7 mouse cellular contexts compared by ENCODE assay signal in genomic region chr11:87357317-87358300, GRCm38 (mm10). TPM values are rescaled to one million over a fixed set of nuclear protein-coding genes. Genes with fewer than 3 reads are reported as not detected.
A peak's percentile ranks its signal among the peaks of the same experiment; 100 is the strongest.
DNase-seq lines count a peak whose midpoint lies in the region; ATAC-seq and TF ChIP-seq lines count a peak whose summit lies in the region.

No protein-coding gene starts in this region.

- H3K27ac ChIP-seq in bone marrow macrophage, adult 2 months (ENCODE audit: insufficient read depth, low read depth, low read length): no peak overlapping the region
- H3K27ac ChIP-seq in forebrain, postnatal 0 days (ENCODE audit: low read depth, low read length): peak overlapping the region; percentile 90
- no peak overlapping the region for H3K27ac ChIP-seq in kidney, postnatal 0 days
- H3K27ac ChIP-seq in stomach, embryonic 15.5 days: no peak overlapping the region

- 4% methylated on average over 31 of the region's 31 CpGs for WGBS in forebrain, postnatal 0 days
- WGBS in kidney, postnatal 0 days: 4% methylated on average over 31 of the region's 31 CpGs
- 8% methylated on average over 31 of the region's 31 CpGs for WGBS in stomach, embryonic 15.5 days

- TF ChIP-seq CTCF in bone marrow macrophage, adult 2 months (IDR thresholded peaks at IDR 0.05; ENCODE audit: low read depth, low read length): no peak
- TF ChIP-seq CTCF in forebrain, postnatal 0 days (IDR thresholded peaks at IDR 0.05; ENCODE audit: low read depth): no peak
- TF ChIP-seq CTCF in kidney, postnatal 0 days (IDR thresholded peaks at IDR 0.05; ENCODE audit: low read depth): no peak

- TF ChIP-seq POLR2A in bone marrow macrophage, adult 2 months (IDR thresholded peaks at IDR 0.05; ENCODE audit: borderline replicate concordance, low read depth, low read length): no peak

- peak; percentile 13 to 20 for DNase-seq in thymus, adult 18-20 months
- no peak for DNase-seq in thymus, postnatal 0 days (ENCODE audit: low spot score)
- DNase-seq in forebrain, postnatal 0 days: peak; percentile 65
- peak; percentile 54 for DNase-seq in kidney, postnatal 0 days (ENCODE audit: low spot score)

- ATAC-seq in forebrain, postnatal 0 days: peak; percentile 9; the same call in 1 of the 2 replicates
- no peak for ATAC-seq in kidney, postnatal 0 days (replicated peaks; ENCODE audit: low FRiP score, low read depth)
- ATAC-seq in stomach, embryonic 15.5 days (ENCODE audit: insufficient read depth, low FRiP score, low read depth): no peak

- peaks cover 2% of the 10 kb centered on the region for H3K4me1 ChIP-seq in bone marrow macrophage, adult 2 months (ENCODE audit: control insufficient read depth, insufficient read depth, low read length)
- no peaks in the 10 kb centered on the region; the same call in 1 of the 2 replicates for H3K4me1 ChIP-seq in forebrain, postnatal 0 days (ENCODE audit: insufficient read depth)
- H3K4me1 ChIP-seq in kidney, postnatal 0 days (replicated peaks; ENCODE audit: insufficient read depth, low read length): peaks cover 4% of the 10 kb centered on the region; the same call in 1 of the 2 replicates
- peaks cover 23% of the 10 kb centered on the region for H3K4me1 ChIP-seq in megakaryocyte, embryonic 14.5 days
- H3K4me1 ChIP-seq in stomach, embryonic 15.5 days: peaks cover 7% of the 10 kb centered on the region; the same call in 1 of the 2 replicates

- H3K27me3 ChIP-seq in forebrain, postnatal 0 days (ENCODE audit: insufficient read depth, low read length): no peaks in the 10 kb centered on the region
- 0 out of 2 replicates have a peak, but pooled peaks cover 6% of the 10 kb centered on the region for H3K27me3 ChIP-seq in kidney, postnatal 0 days (ENCODE audit: insufficient read depth, low read length)
- peaks cover 55% of the 10 kb centered on the region for H3K27me3 ChIP-seq in megakaryocyte, embryonic 14.5 days (replicated peaks)
- peaks cover 17% of the 10 kb centered on the region for H3K27me3 ChIP-seq in stomach, embryonic 15.5 days (replicated peaks)

- H3K36me3 ChIP-seq in forebrain, postnatal 0 days (ENCODE audit: insufficient read depth): no peaks in the 10 kb centered on the region
- no peaks in the 10 kb centered on the region for H3K36me3 ChIP-seq in kidney, postnatal 0 days (ENCODE audit: insufficient read depth, low read length)
- no peaks in the 10 kb centered on the region for H3K36me3 ChIP-seq in megakaryocyte, embryonic 14.5 days (replicated peaks; ENCODE audit: low read length)
- H3K36me3 ChIP-seq in stomach, embryonic 15.5 days: no peaks in the 10 kb centered on the region

- no peaks in the 10 kb centered on the region for H3K9me3 ChIP-seq in forebrain, postnatal 0 days (ENCODE audit: low read length)
- no peaks in the 10 kb centered on the region for H3K9me3 ChIP-seq in kidney, postnatal 0 days (replicated peaks; ENCODE audit: low read length)
- no peaks in the 10 kb centered on the region for H3K9me3 ChIP-seq in megakaryocyte, embryonic 14.5 days
- no peaks in the 10 kb centered on the region for H3K9me3 ChIP-seq in stomach, embryonic 15.5 days

- H3K4me2 ChIP-seq in forebrain, postnatal 0 days (ENCODE audit: low read depth): peak overlapping the region; percentile 64
- peak overlapping the region; percentile 90 for H3K4me2 ChIP-seq in kidney, postnatal 0 days (ENCODE audit: low read length)
- peak overlapping the region; percentile 97 for H3K4me2 ChIP-seq in stomach, embryonic 15.5 days

- H3K9ac ChIP-seq in forebrain, postnatal 0 days: peak overlapping the region; percentile 71
- H3K9ac ChIP-seq in kidney, postnatal 0 days (ENCODE audit: low read depth, low read length): peak overlapping the region; percentile 51
- peak overlapping the region; percentile 25; the same call in 1 of the 2 replicates for H3K9ac ChIP-seq in stomach, embryonic 15.5 days

- peak overlapping the region; percentile 92 for H3K4me3 ChIP-seq in bone marrow macrophage, adult 2 months (ENCODE audit: insufficient read depth, low read length)
- peak overlapping the region; percentile 74 for H3K4me3 ChIP-seq in forebrain, postnatal 0 days (ENCODE audit: low read depth, low read length)
- H3K4me3 ChIP-seq in kidney, postnatal 0 days (replicated peaks; ENCODE audit: low read depth, low read length): peak overlapping the region; percentile 70
- H3K4me3 ChIP-seq in megakaryocyte, embryonic 14.5 days (replicated peaks): peak overlapping the region; percentile 93
- peak overlapping the region; percentile 56 for H3K4me3 ChIP-seq in stomach, embryonic 15.5 days (replicated peaks)

RNA-seq across cellular contexts. Expression of gene Ppm1e, which starts 1.2 kb away (rescaled TPM):
- 2.1 and 2.4 TPM in 2 replicates for polyA plus RNA-seq in thymus, postnatal 0 days (2015; fragmentation: Nextera tagmentation; extraction: Ambion mirVana)
- 0.15 TPM in 1 of 2 replicates, not detected in the other for polyA plus RNA-seq in bone marrow macrophage, adult 2 months (2012; ENCODE audit: insufficient read depth, insufficient read length, missing spikeins)
- 72.6 and 85.0 TPM in 2 replicates for total RNA-seq in forebrain, postnatal 0 days (2014; rRNA removed)
- 14.3 and 18.9 TPM in 2 replicates for polyA plus RNA-seq in forebrain, postnatal 0 days (2015; fragmentation: Nextera tagmentation; extraction: Ambion mirVana)
- polyA plus RNA-seq in kidney, postnatal 0 days (2015; fragmentation: Nextera tagmentation; extraction: Ambion mirVana): 2.1 and 2.3 TPM in 2 replicates
- polyA plus RNA-seq in megakaryocyte, embryonic 14.5 days (2012; ENCODE audit: insufficient read depth, low replicate concordance): 0.32 TPM in 1 of 2 replicates, not detected in the other
- 1.9 and 2.4 TPM in 2 replicates for polyA plus RNA-seq in stomach, embryonic 15.5 days (2015; fragmentation: Nextera tagmentation; extraction: Ambion mirVana)

RNA-seq across cellular contexts. Expression of gene Rad51c, which starts 47.1 kb away (rescaled TPM):
- polyA plus RNA-seq in thymus, postnatal 0 days (2015; fragmentation: Nextera tagmentation; extraction: Ambion mirVana): 6.8 and 6.9 TPM in 2 replicates
- polyA plus RNA-seq in bone marrow macrophage, adult 2 months (2012; ENCODE audit: insufficient read depth, insufficient read length, missing spikeins): 3.4 and 3.7 TPM in 2 replicates
- 1.9 and 4.0 TPM in 2 replicates for total RNA-seq in forebrain, postnatal 0 days (2014; rRNA removed)
- polyA plus RNA-seq in forebrain, postnatal 0 days (2015; fragmentation: Nextera tagmentation; extraction: Ambion mirVana): 1.9 and 2.6 TPM in 2 replicates
- polyA plus RNA-seq in kidney, postnatal 0 days (2015; fragmentation: Nextera tagmentation; extraction: Ambion mirVana): 3.5 and 4.7 TPM in 2 replicates
- 0.22 TPM in 1 of 2 replicates, not detected in the other for polyA plus RNA-seq in megakaryocyte, embryonic 14.5 days (2012; ENCODE audit: insufficient read depth, low replicate concordance)
- 6.3 and 6.5 TPM in 2 replicates for polyA plus RNA-seq in stomach, embryonic 15.5 days (2015; fragmentation: Nextera tagmentation; extraction: Ambion mirVana)

RNA-seq across cellular contexts. Expression of gene Tex14, which starts 47.3 kb away (rescaled TPM):
- 0.53 and 0.62 TPM in 2 replicates for polyA plus RNA-seq in thymus, postnatal 0 days (2015; fragmentation: Nextera tagmentation; extraction: Ambion mirVana)
- not detected in 2 replicates for polyA plus RNA-seq in bone marrow macrophage, adult 2 months (2012; ENCODE audit: insufficient read depth, insufficient read length, missing spikeins)
- total RNA-seq in forebrain, postnatal 0 days (2014; rRNA removed): 0.23 and 0.81 TPM in 2 replicates
- polyA plus RNA-seq in forebrain, postnatal 0 days (2015; fragmentation: Nextera tagmentation; extraction: Ambion mirVana): 0.03 and 0.23 TPM in 2 replicates
- 0.55 and 0.57 TPM in 2 replicates for polyA plus RNA-seq in kidney, postnatal 0 days (2015; fragmentation: Nextera tagmentation; extraction: Ambion mirVana)
- polyA plus RNA-seq in megakaryocyte, embryonic 14.5 days (2012; ENCODE audit: insufficient read depth, low replicate concordance): not detected in 2 replicates
- 0.46 and 0.59 TPM in 2 replicates for polyA plus RNA-seq in stomach, embryonic 15.5 days (2015; fragmentation: Nextera tagmentation; extraction: Ambion mirVana)
